In genomic region chr8:117314308-117314953, GRCm38 (mm10) we compare ENCODE assay signal across 9 mouse cellular contexts. TPM values are rescaled to one million over a fixed set of nuclear protein-coding genes. Genes with fewer than 3 reads are reported as not detected.
DNase-seq lines count a peak whose midpoint lies in the region; ATAC-seq lines count a peak whose summit lies in the region.
"Had no signal": no experiment of that assay in that cellular context is flagged by ENCODE, and none has a peak within 500 bp of the region (broad histone marks: within the 10 kb centered on the region; RNA-seq: fewer than 3 reads in every experiment).

No protein-coding gene starts in this region.

- no peak overlapping the region for H3K4me2 ChIP-seq in hindbrain, embryonic 12.5 days (replicated peaks)
- H3K4me2 ChIP-seq in limb, embryonic 15.5 days = no peak overlapping the region
- no peak overlapping the region for H3K4me2 ChIP-seq in stomach, embryonic 14.5 days (replicated peaks; ENCODE audit: low read depth, low read length)

- intact Hi-C loops in gastrocnemius, postnatal 14 days (cut with DNase I; ENCODE audit: low total_unique reads) = no loop called here
- intact Hi-C loops in gastrocnemius, postnatal 36 days (cut with DNase I) = no loop called here

- no peaks in the 10 kb centered on the region for H3K9me3 ChIP-seq in hindbrain, embryonic 12.5 days (replicated peaks)
- H3K9me3 ChIP-seq in limb, embryonic 15.5 days = no peaks in the 10 kb centered on the region
- H3K9me3 ChIP-seq in stomach, embryonic 14.5 days (ENCODE audit: control insufficient read depth, low read depth, low read length) = no peaks in the 10 kb centered on the region

- no peak overlapping the region for H3K4me3 ChIP-seq in hindbrain, embryonic 12.5 days
- H3K4me3 ChIP-seq in limb, embryonic 15.5 days = no peak overlapping the region
- no peak overlapping the region for H3K4me3 ChIP-seq in stomach, embryonic 14.5 days (ENCODE audit: low read depth, low read length)

- H3K4me1 ChIP-seq in hindbrain, embryonic 12.5 days = peaks cover 41% of the 10 kb centered on the region
- peaks cover 29% of the 10 kb centered on the region for H3K4me1 ChIP-seq in limb, embryonic 15.5 days
- peaks cover 23% of the 10 kb centered on the region for H3K4me1 ChIP-seq in stomach, embryonic 14.5 days (ENCODE audit: control insufficient read depth, insufficient read depth, low read length)

- no peaks in the 10 kb centered on the region for H3K27me3 ChIP-seq in hindbrain, embryonic 12.5 days
- no peaks in the 10 kb centered on the region for H3K27me3 ChIP-seq in limb, embryonic 15.5 days
- no peaks in the 10 kb centered on the region for H3K27me3 ChIP-seq in stomach, embryonic 14.5 days (ENCODE audit: control insufficient read depth, insufficient read depth, low read length)

- 16% methylated on average over 8 of the region's 8 CpGs for WGBS in hindbrain, embryonic 12.5 days
- WGBS in limb, embryonic 15.5 days = 19% methylated on average over 8 of the region's 8 CpGs
- 8% methylated on average over 8 of the region's 8 CpGs for WGBS in stomach, embryonic 14.5 days

- no peak; the same call in 1 of the 2 replicates for ATAC-seq in hindbrain, embryonic 12.5 days (ENCODE audit: low FRiP score)
- ATAC-seq in limb, embryonic 15.5 days (ENCODE audit: insufficient number of reproducible peaks, low FRiP score, low TSS enrichment, low read depth) = 0 out of 2 replicates have a peak, but pooled peaks have one; percentile 37
- ATAC-seq in stomach, embryonic 14.5 days (ENCODE audit: insufficient number of reproducible peaks, insufficient read depth, low FRiP score, low read depth) = peak; percentile 68; the same call in 1 of the 2 replicates

- DNase-seq in gastrocnemius, postnatal 14 days = peak; percentile 54
- no peak for DNase-seq in gastrocnemius, postnatal 36 days
- DNase-seq in retina, embryonic 14.5 days (ENCODE audit: low spot score) = no peak
- no peak for DNase-seq in urinary bladder, postnatal 25 days (ENCODE audit: low spot score)
- no peak for DNase-seq in urinary bladder, adult 18-20 months (ENCODE audit: low spot score in 2 of 2)
- DNase-seq: adrenal gland, postnatal 14 days had no signal

- H3K36me3 ChIP-seq in hindbrain, embryonic 12.5 days = no peaks in the 10 kb centered on the region
- H3K36me3 ChIP-seq in limb, embryonic 15.5 days = no peaks in the 10 kb centered on the region; the same call in 1 of the 2 replicates
- H3K36me3 ChIP-seq in stomach, embryonic 14.5 days (ENCODE audit: control insufficient read depth, insufficient read depth, low read length) = no peaks in the 10 kb centered on the region; the same call in 1 of the 2 replicates

- no peak overlapping the region for H3K9ac ChIP-seq in hindbrain, embryonic 12.5 days
- H3K9ac ChIP-seq in limb, embryonic 15.5 days = no peak overlapping the region
- H3K9ac ChIP-seq in stomach, embryonic 14.5 days (replicated peaks; ENCODE audit: low read depth, low read length) = no peak overlapping the region

- H3K27ac ChIP-seq in hindbrain, embryonic 12.5 days = peak overlapping the region; percentile 26; the same call in 1 of the 2 replicates
- no peak overlapping the region for H3K27ac ChIP-seq in limb, embryonic 15.5 days
- H3K27ac ChIP-seq in stomach, embryonic 14.5 days (ENCODE audit: low read length) = peak overlapping the region; percentile 66; the same call in 1 of the 2 replicates

RNA-seq across cellular contexts. Expression of gene Cmip, which starts 57.6 kb away (rescaled TPM):
- total RNA-seq in gastrocnemius, postnatal 14 days (2021) = 10 to 100 TPM; 16.2 to 16.4 TPM
- total RNA-seq in gastrocnemius, postnatal 36 days (2021) = 1 to 10 TPM; 7.4 to 9.6 TPM
- 64.6 and 67.0 TPM in 2 replicates for polyA plus RNA-seq in hindbrain, embryonic 12.5 days (2016; fragmentation: Nextera tagmentation; extraction: Ambion mirVana)
- 18.8 and 20.7 TPM in 2 replicates for polyA plus RNA-seq in limb, embryonic 15.5 days (2015; fragmentation: Nextera tagmentation; extraction: Ambion mirVana)
- polyA plus RNA-seq in stomach, embryonic 14.5 days (2014; fragmentation: Nextera tagmentation; extraction: Ambion mirVana) = 18.6 and 21.6 TPM in 2 replicates
